Mouse (Mus musculus): ENCODE results near the gene Slc29a4.

Gene Slc29a4

GRCm38 (mm10) chr5:142692248-142692647, at the start of gene Slc29a4:
TSS of gene Slc29a4 (plus strand) at chr5:142692512.
- no peak for DNase-seq (ENCODE audit: low spot score)

- no peak for DNase-seq (ENCODE audit: low spot score)
These were observed 44.1 kb upstream of the Slc29a4 start for GRCm38 (mm10) chr5:142648162-142648561.

GRCm38 (mm10) chr5:142649460-142650050, 42.8 kb upstream of the Slc29a4 start:
- no peak for DNase-seq (ENCODE audit: low spot score)

GRCm38 (mm10) chr5:142650390-142650789, 41.9 kb upstream of the Slc29a4 start:
- DNase-seq (ENCODE audit: low spot score), result no peak

- DNase-seq (ENCODE audit: low spot score), result no peak
These were observed 41.4 kb upstream of the Slc29a4 start for GRCm38 (mm10) chr5:142650794-142651497.

GRCm38 (mm10) chr5:142652266-142652665, 40.0 kb upstream of the Slc29a4 start:
- DNase-seq (ENCODE audit: low spot score), result no peak

GRCm38 (mm10) chr5:142660656-142661434, 31.5 kb upstream of the Slc29a4 start:
- no peak for DNase-seq (ENCODE audit: low spot score)

GRCm38 (mm10) chr5:142667921-142668320, 24.4 kb upstream of the Slc29a4 start:
- DNase-seq (ENCODE audit: low spot score), result no peak

- no peak for DNase-seq (ENCODE audit: low spot score)
These were observed 23.6 kb upstream of the Slc29a4 start for GRCm38 (mm10) chr5:142668556-142669263.

GRCm38 (mm10) chr5:142669726-142670125, 22.6 kb upstream of the Slc29a4 start:
- no peak for DNase-seq (ENCODE audit: low spot score)

- no peak for DNase-seq (ENCODE audit: low spot score)
These were observed 19.2 kb upstream of the Slc29a4 start for GRCm38 (mm10) chr5:142673082-142673481.

- DNase-seq (ENCODE audit: low spot score), result no peak
These were observed 14.2 kb upstream of the Slc29a4 start for GRCm38 (mm10) chr5:142678141-142678571.

GRCm38 (mm10) chr5:142679065-142679464, 13.2 kb upstream of the Slc29a4 start:
- no peak for DNase-seq (ENCODE audit: low spot score)

GRCm38 (mm10) chr5:142681911-142682310, 10.4 kb upstream of the Slc29a4 start:
- DNase-seq (ENCODE audit: low spot score), result no peak

GRCm38 (mm10) chr5:142682529-142682928, 9.8 kb upstream of the Slc29a4 start:
- DNase-seq (ENCODE audit: low spot score), result no peak

GRCm38 (mm10) chr5:142688866-142689265, 3.4 kb upstream of the Slc29a4 start:
- no peak for DNase-seq (ENCODE audit: low spot score)

- no peak for DNase-seq (ENCODE audit: low spot score)
These were observed 2.0 kb upstream of the Slc29a4 start for GRCm38 (mm10) chr5:142690343-142690742.

- no peak for DNase-seq (ENCODE audit: low spot score)
These were observed 842 bp downstream of the Slc29a4 start for GRCm38 (mm10) chr5:142692971-142693737.

- DNase-seq (ENCODE audit: low spot score), result no peak
These were observed 1.6 kb downstream of the Slc29a4 start for GRCm38 (mm10) chr5:142693738-142694430.

GRCm38 (mm10) chr5:142694627-142695340, 2.5 kb downstream of the Slc29a4 start:
- DNase-seq (ENCODE audit: low spot score), result peak; percentile 44

All from testis, postnatal 14 days (tissue).